Mouse (Mus musculus): ENCODE measurements at regions not wholly inside any gene's neighbourhood (a gene's known extent, or its start where the extent isn't known, plus 50 kb on each side); places are given as distances from the start of the nearest gene placed in this dataset.

DNA sequence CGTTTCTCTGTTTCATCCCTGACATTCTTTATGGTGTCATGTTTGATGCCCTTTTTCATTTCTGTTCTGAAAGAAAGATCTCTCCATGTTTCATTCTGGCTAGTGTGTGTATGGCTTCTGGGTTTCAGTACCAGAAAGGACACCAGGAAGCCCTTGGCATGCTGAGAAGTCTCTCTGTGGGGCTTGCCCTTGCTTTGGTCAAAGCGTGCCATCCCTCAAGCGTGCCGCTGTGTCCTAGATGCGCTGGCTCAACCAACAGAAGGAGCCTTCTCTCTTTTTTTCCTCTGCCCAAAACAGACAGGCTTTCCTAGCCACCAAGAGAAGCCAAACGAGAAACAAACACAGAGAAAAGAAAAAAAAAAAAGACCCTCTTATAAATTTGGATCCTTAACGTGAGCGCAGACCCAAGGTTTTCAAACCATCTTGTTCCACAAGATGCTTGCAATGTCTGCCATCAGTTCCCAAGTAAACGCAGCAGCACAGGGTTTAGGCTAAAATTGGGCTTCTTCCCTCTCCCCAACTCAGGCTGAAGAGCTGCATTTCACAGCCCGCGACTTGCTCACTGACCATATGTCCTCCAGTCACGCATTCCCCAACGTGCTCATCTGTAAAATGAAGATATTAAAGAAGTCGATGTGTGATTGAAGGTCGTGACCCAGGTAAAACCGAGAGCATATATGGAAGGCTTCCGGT lies 97.3 kb upstream of the Foxn2 start:
- Histone ChIP-seq H3K4me1 (replicated peaks) (no peaks in the 10 kb centered on the region; the same call in 1 of the 2 replicates), H3K27me3 (replicated peaks) (no peaks in the 10 kb centered on the region), H3K9ac (no peak overlapping the region), H3K36me3 (no peaks in the 10 kb centered on the region), H3K9me3 (replicated peaks) (peaks cover 4% of the 10 kb centered on the region; the same call in 1 of the 2 replicates), H3K27ac (ENCODE audit: poor library complexity, severe bottlenecking) (no peak overlapping the region), H3K4me3 (no peak overlapping the region), H3K4me2 (no peak overlapping the region)
- WGBS: 82% methylated on average over 17 of the region's 17 CpGs
- ATAC-seq (ENCODE audit: insufficient number of reproducible peaks, low FRiP score): no peak

DNA sequence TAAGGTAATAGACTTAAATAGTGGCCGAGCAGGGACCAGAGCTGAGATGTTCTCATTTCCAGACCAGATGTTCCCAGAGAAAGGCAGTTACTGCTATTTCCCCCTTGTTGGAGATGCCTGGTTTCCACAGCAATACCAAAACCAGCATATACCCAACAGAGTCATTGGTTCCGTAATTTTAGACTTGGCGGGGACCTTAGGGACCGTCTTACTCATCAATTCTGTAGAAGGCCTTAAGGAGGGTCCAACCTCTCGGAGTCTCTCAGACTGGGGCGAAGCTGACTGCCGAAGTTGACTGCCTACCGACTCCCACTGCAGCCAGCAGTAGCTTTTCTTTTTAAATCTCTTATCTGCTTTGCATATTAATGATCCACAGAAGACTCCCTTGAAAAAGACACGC lies 95.1 kb upstream of the Foxn2 start:
- 83% methylated on average over 9 of the region's 9 CpGs for WGBS

DNA sequence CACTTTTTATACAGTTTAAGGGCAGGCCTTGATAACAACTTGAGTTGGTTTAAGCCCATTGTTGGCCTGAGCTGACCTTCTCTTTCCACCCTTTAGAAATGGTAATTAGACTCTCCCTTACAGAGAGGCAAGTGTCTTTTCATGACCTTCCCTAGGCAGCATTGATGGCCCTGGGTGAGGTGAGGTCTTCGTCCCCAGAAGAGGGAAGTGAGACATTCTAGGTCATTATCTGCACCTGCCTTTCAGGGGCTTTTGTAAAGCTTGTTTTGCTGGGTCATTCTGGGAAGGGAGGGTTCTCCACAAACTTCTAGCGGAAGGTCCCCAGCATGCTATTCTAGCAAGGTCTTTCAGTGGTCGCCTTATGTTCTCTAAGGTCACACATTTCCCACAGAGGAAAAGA lies 93.6 kb upstream of the Foxn2 start:
- Histone ChIP-seq H3K9ac (no peak overlapping the region), H3K4me1 (replicated peaks) (no peaks in the 10 kb centered on the region), H3K27me3 (replicated peaks) (no peaks in the 10 kb centered on the region), H3K4me3 (no peak overlapping the region), H3K9me3 (replicated peaks) (peaks cover 6% of the 10 kb centered on the region; the same call in 1 of the 2 replicates), H3K36me3 (no peaks in the 10 kb centered on the region), H3K27ac (ENCODE audit: poor library complexity, severe bottlenecking) (no peak overlapping the region), H3K4me2 (no peak overlapping the region)
- 75% methylated on average over 3 of the region's 3 CpGs for WGBS
- no peak for ATAC-seq (ENCODE audit: insufficient number of reproducible peaks, low FRiP score)

More for the DNA sequence above, 95.1 kb upstream of the Foxn2 start:
- Histone ChIP-seq H3K36me3 (no peaks in the 10 kb centered on the region), H3K4me1 (replicated peaks) (no peaks in the 10 kb centered on the region; the same call in 1 of the 2 replicates), H3K9me3 (replicated peaks) (peaks cover 6% of the 10 kb centered on the region; the same call in 1 of the 2 replicates), H3K4me3 (no peak overlapping the region), H3K9ac (no peak overlapping the region), H3K27ac (ENCODE audit: poor library complexity, severe bottlenecking) (no peak overlapping the region), H3K27me3 (replicated peaks) (no peaks in the 10 kb centered on the region), H3K4me2 (no peak overlapping the region)
- no peak for ATAC-seq (ENCODE audit: insufficient number of reproducible peaks, low FRiP score)

DNA sequence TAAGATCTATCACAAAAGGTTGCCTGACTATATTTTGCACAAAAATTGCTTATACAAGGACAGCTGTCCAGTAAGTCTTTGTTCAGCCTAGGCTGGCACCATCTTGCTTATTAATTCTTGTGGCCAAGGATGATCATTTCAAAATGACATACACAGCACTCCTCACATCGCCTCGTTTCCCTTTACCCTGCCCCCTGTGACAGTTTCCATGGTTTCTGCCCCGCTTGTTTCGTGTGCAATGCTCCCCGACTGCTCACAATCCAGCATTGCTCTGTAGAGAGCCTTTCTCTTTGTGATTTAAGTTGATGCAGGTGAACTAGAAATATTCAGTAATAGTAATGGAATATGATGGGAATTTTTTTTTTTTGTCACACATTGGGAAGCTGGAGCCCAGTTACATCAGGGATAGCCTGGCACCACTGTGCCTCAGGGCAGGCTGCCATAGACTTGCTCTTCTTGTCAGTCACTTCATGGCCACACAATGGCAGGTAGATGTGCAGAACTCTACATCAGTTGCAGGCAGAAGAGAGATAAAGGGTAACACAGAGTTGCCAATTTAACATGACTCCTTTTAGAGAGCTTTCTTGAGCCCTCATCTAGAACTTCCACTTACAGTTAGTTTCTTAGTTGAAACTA lies 90.6 kb upstream of the Foxn2 start:
- Histone ChIP-seq H3K4me3 (no peak overlapping the region), H3K27ac (ENCODE audit: poor library complexity, severe bottlenecking) (no peak overlapping the region), H3K36me3 (no peaks in the 10 kb centered on the region), H3K4me1 (replicated peaks) (no peaks in the 10 kb centered on the region), H3K4me2 (no peak overlapping the region), H3K9me3 (replicated peaks) (peaks cover 14% of the 10 kb centered on the region), H3K27me3 (replicated peaks) (no peaks in the 10 kb centered on the region), H3K9ac (no peak overlapping the region)
- WGBS: 87% methylated on average over 5 of the region's 5 CpGs
- no peak for ATAC-seq (ENCODE audit: insufficient number of reproducible peaks, low FRiP score)

DNA sequence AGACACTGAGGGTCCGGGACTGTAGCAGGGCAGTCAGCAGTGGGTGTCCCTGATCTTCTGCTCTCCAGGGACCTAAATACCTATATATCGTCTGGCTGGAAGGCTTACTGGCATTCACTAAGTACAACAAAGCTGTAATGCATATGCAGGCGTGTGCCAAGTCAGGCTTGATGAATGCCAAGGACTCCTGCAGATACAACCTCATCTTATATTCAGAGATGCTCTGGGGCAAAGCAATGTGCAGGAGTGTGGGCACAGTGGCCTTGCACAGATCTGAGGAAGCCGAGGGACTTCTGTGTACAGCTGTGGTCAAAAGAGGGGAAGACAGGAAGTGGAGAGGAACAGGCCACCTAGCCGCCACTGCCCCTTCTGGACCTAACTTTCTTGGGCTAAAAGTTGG lies 89.5 kb upstream of the Foxn2 start:
- no peaks in the 10 kb centered on the region for H3K36me3 ChIP-seq
- H3K4me1 ChIP-seq (replicated peaks): no peaks in the 10 kb centered on the region
- no peak overlapping the region for H3K4me2 ChIP-seq
- H3K9me3 ChIP-seq (replicated peaks): peaks cover 14% of the 10 kb centered on the region
- H3K27me3 ChIP-seq (replicated peaks): no peaks in the 10 kb centered on the region
- no peak overlapping the region for H3K9ac ChIP-seq
- WGBS: 80% methylated on average over 5 of the region's 5 CpGs
- no peak overlapping the region for H3K4me3 ChIP-seq
- ATAC-seq (ENCODE audit: insufficient number of reproducible peaks, low FRiP score): no peak
- H3K27ac ChIP-seq (ENCODE audit: poor library complexity, severe bottlenecking): no peak overlapping the region

DNA sequence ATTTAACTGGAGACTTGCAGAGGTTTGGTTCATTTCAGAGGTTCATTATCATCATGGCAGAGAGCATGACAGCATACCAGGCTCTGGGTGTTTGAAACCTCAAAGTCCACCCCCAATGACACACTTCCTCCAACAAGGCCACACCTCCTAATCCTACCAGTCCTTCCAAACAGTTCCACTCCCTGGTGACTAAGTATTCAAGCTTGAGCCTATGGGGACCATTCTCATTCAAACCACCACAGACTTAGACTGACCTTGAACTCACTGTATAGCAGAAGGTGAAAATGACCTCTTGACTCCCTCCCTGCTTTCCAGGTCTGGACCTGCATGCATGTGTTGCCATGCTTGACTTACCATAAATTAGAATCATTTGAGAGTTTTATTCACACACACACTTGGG lies 87.6 kb upstream of the Foxn2 start:
- no peak for ATAC-seq (ENCODE audit: insufficient number of reproducible peaks, low FRiP score)
- H3K27me3 ChIP-seq (replicated peaks): no peaks in the 10 kb centered on the region
- H3K9ac ChIP-seq: no peak overlapping the region
- H3K36me3 ChIP-seq: no peaks in the 10 kb centered on the region
- H3K27ac ChIP-seq (ENCODE audit: poor library complexity, severe bottlenecking): no peak overlapping the region
- no peak overlapping the region for H3K4me3 ChIP-seq
- peaks cover 12% of the 10 kb centered on the region for H3K9me3 ChIP-seq (replicated peaks)
- H3K4me2 ChIP-seq: no peak overlapping the region
- H3K4me1 ChIP-seq (replicated peaks): no peaks in the 10 kb centered on the region

DNA sequence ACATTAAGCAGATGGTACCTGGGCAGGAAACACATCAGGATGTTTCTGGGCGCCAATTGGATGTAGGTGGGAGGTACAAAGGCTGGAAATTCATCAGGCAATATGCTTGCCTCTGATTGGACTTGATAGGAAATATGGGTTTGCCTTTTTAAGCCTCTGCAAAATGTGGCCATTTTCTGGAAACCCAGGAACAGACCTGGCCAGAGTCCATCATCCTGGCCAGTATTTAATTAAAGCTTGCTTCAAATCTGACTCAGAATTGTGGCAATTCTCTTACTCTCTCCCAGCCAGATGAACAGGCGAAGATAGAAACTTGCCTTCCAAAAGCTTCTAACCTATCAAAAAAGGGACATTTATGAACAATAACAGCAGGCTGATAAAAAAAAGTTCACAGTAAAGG lies 79.3 kb upstream of the Foxn2 start:
- no peak for ATAC-seq (ENCODE audit: insufficient number of reproducible peaks, low FRiP score)
- no peak overlapping the region for H3K9ac ChIP-seq
- H3K27ac ChIP-seq (ENCODE audit: poor library complexity, severe bottlenecking): no peak overlapping the region
- 82% methylated on average over 2 of the region's 2 CpGs for WGBS
- no peak overlapping the region for H3K4me3 ChIP-seq
- no peaks in the 10 kb centered on the region for H3K4me1 ChIP-seq (replicated peaks)
- H3K9me3 ChIP-seq (replicated peaks): no peaks in the 10 kb centered on the region; the same call in 1 of the 2 replicates
- H3K27me3 ChIP-seq (replicated peaks): no peaks in the 10 kb centered on the region
- no peaks in the 10 kb centered on the region for H3K36me3 ChIP-seq
- no peak overlapping the region for H3K4me2 ChIP-seq

DNA sequence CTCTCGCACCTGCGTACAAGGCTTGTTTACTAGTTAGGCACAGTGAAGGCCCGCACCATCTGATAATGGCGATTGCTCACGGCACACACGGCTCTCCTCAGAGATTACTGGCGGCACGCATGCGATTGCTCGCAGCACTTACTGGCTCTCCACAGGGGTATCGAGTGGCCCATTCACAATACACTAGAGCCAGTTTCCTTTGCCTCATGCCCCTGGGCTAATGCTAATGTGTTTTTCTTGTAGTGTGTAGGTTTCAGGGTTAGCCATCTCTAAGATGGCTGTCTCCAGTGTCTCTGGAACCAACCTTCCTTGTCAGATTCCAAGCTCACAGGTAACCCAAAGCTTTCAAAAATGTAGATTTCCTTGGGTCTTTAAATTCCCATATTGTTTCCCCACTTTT lies 78.1 kb upstream of the Foxn2 start:
- H3K4me1 ChIP-seq (replicated peaks): no peaks in the 10 kb centered on the region
- H3K27me3 ChIP-seq (replicated peaks): no peaks in the 10 kb centered on the region
- H3K27ac ChIP-seq (ENCODE audit: poor library complexity, severe bottlenecking): no peak overlapping the region
- no peak overlapping the region for H3K4me2 ChIP-seq
- H3K9me3 ChIP-seq (replicated peaks): peaks cover 3% of the 10 kb centered on the region
- H3K36me3 ChIP-seq: no peaks in the 10 kb centered on the region
- no peak overlapping the region for H3K9ac ChIP-seq
- no peak overlapping the region for H3K4me3 ChIP-seq
- WGBS: 83% methylated on average over 11 of the region's 11 CpGs
- no peak for ATAC-seq (ENCODE audit: insufficient number of reproducible peaks, low FRiP score)

DNA sequence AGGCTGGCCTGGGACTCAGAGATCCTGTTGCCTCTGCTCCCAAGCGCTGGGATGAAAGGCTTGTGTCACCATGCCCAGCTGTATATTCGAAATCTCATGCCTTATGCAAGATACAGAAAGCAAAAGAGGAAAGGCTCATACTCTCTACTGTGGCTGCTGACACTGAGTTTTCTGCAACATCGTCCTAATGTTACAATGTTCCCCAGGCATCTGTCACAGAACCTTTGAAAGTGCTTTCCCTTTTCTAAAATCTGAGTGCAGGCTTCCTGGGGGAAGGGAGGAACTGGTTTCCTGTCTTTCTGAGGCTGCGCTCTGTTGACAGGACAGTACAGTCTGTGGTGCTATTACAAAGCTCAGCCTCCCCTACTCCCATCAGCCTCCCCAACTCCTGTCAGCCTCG lies 72.6 kb upstream of the Foxn2 start:
- peaks cover 3% of the 10 kb centered on the region for H3K9me3 ChIP-seq (replicated peaks)
- ATAC-seq (ENCODE audit: insufficient number of reproducible peaks, low FRiP score): no peak
- no peaks in the 10 kb centered on the region for H3K27me3 ChIP-seq (replicated peaks)
- no peak overlapping the region for H3K4me2 ChIP-seq
- 51% methylated on average over 5 of the region's 5 CpGs for WGBS
- H3K36me3 ChIP-seq: no peaks in the 10 kb centered on the region
- no peak overlapping the region for H3K4me3 ChIP-seq
- no peaks in the 10 kb centered on the region for H3K4me1 ChIP-seq (replicated peaks)
- no peak overlapping the region for H3K27ac ChIP-seq (ENCODE audit: poor library complexity, severe bottlenecking)
- H3K9ac ChIP-seq: no peak overlapping the region

DNA sequence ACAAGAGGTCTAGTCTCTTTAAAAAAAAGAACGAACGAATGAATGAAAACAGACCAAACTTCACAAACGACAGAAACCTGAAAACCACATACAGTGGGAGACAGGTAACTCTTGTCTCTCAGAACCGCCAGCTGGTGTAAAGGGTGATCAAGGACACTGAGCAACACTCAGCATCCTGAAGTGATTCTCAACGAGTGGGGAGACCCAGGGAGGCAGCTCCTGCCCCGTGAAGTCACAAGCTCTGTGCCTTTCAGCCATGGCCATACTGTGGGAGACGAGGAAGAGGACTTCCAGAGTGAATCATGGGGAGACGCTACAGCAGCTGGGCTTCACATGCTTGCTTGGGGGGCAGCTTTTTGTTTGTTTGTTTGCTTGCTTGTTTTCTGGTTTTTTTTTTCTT lies 70.5 kb upstream of the Foxn2 start:
- H3K9ac ChIP-seq: no peak overlapping the region
- no peak overlapping the region for H3K4me2 ChIP-seq
- ATAC-seq (ENCODE audit: insufficient number of reproducible peaks, low FRiP score): no peak
- H3K4me3 ChIP-seq: no peak overlapping the region
- no peaks in the 10 kb centered on the region for H3K27me3 ChIP-seq (replicated peaks)
- WGBS: 71% methylated on average over 8 of the region's 8 CpGs
- H3K4me1 ChIP-seq (replicated peaks): no peaks in the 10 kb centered on the region
- no peaks in the 10 kb centered on the region for H3K36me3 ChIP-seq
- H3K9me3 ChIP-seq (replicated peaks): peaks cover 3% of the 10 kb centered on the region
- H3K27ac ChIP-seq (ENCODE audit: poor library complexity, severe bottlenecking): no peak overlapping the region

DNA sequence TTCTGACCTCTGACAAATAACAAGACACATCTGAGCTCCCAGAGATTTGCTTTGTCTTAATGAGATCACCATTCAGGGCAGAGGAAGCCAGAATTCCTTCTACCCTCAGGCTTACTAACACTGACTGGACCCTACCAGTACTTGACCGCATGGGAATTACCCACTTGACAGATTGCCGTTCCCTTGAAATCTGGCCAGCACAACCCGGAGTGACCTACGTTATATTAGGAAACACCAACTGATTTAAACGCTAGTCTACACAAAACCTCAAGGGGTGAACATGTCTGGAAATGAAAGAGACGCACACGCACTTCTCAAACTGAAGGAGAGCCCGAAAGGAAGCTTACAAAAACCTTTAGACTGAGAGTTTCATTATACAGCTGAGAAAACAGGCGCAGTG lies 69.8 kb upstream of the Foxn2 start:
- ATAC-seq (ENCODE audit: insufficient number of reproducible peaks, low FRiP score): no peak
- Histone ChIP-seq H3K27ac (ENCODE audit: poor library complexity, severe bottlenecking) (no peak overlapping the region), H3K4me3 (no peak overlapping the region), H3K4me2 (no peak overlapping the region), H3K4me1 (replicated peaks) (no peaks in the 10 kb centered on the region), H3K36me3 (no peaks in the 10 kb centered on the region), H3K9ac (no peak overlapping the region), H3K9me3 (replicated peaks) (peaks cover 3% of the 10 kb centered on the region), H3K27me3 (replicated peaks) (no peaks in the 10 kb centered on the region)
- 67% methylated on average over 9 of the region's 9 CpGs for WGBS

DNA sequence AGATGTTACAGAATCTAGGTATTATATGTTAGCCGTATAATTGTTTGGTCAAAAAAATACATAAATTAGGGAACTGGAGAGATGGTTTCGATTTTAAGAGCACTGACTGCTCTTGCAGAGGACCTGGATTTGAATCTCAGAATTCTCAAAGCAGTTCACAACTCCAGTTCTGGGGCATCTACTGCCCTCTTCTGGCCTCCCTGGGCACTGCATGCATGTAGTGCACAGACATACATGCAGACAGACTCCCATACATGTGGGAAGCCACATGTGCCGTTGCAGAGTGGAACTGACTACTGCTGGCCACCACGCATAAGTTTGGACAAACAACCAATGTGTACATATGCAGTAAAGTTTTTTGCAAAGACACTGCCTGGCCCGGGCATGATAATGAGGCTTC lies 62.0 kb upstream of the Foxn2 start:
- Histone ChIP-seq H3K4me1 (replicated peaks) (no peaks in the 10 kb centered on the region), H3K9ac (no peak overlapping the region), H3K4me3 (no peak overlapping the region), H3K36me3 (no peaks in the 10 kb centered on the region), H3K4me2 (no peak overlapping the region), H3K9me3 (replicated peaks) (peaks cover 3% of the 10 kb centered on the region; the same call in 1 of the 2 replicates), H3K27me3 (replicated peaks) (no peaks in the 10 kb centered on the region), H3K27ac (ENCODE audit: poor library complexity, severe bottlenecking) (no peak overlapping the region)
- WGBS: 90% methylated on average over 5 of the region's 5 CpGs
- ATAC-seq (ENCODE audit: insufficient number of reproducible peaks, low FRiP score): no peak
